Mouse (Mus musculus) midbrain, embryonic 12.5 days (tissue): ENCODE data around the gene Lrrc7. TPM values are rescaled to one million over a fixed set of nuclear protein-coding genes. Genes with fewer than 3 reads are reported as not detected.

Experiments used
- ATAC-seq: fragments of 200-750 bp; cut with Nextera tagmentation; 2 replicates; pipeline ENCODE4 v1.8.0; 2017; ENCODE audit warnings: low read depth, moderate TSS enrichment, moderate library complexity; ENCODE audit not compliant: low FRiP score
- H3K27ac ChIP-seq: fragments of 300-500 bp; sonication (generic); replicated peaks from 2 replicates; pipeline ENCODE4 v1.5.1; 2016; ENCODE audit warnings: mild to moderate bottlenecking
- H3K27me3 ChIP-seq: fragments of 300-500 bp; sonication (generic); 2 replicates; pipeline ENCODE4 v1.6.1; 2016; ENCODE audit warnings: mild to moderate bottlenecking
- H3K36me3 ChIP-seq: fragments of 300-500 bp; sonication (generic); 2 replicates; pipeline ENCODE4 v1.6.1; 2016
- H3K4me1 ChIP-seq: fragments of 300-500 bp; sonication (generic); 2 replicates; pipeline ENCODE4 v1.6.1; 2016
- H3K4me2 ChIP-seq: fragments of 300-500 bp; sonication (generic); replicated peaks from 2 replicates; pipeline ENCODE4 v1.6.1; 2016; ENCODE audit warnings: mild to moderate bottlenecking, moderate library complexity
- H3K4me3 ChIP-seq: fragments of 300-500 bp; sonication (generic); 2 replicates; pipeline ENCODE4 v1.5.1; 2016; ENCODE audit warnings: mild to moderate bottlenecking
- H3K9ac ChIP-seq: fragments of 300-500 bp; sonication (generic); replicated peaks from 2 replicates; pipeline ENCODE4 v1.6.1; 2016; ENCODE audit warnings: mild to moderate bottlenecking, moderate library complexity
- H3K9me3 ChIP-seq: fragments of 300-500 bp; sonication (generic); 2 replicates; pipeline ENCODE4 v1.6.1; 2016; ENCODE audit warnings: mild to moderate bottlenecking
- WGBS: fragments of 180-500 bp; shearing (Covaris S2); methylation state at CpG from one replicate; pipeline ENCODE4 v1.1.7; 2016; 5-methylcytosine and 5-hydroxymethylcytosine counted together
- polyA plus RNA-seq: library from polyadenylated mRNA; unstranded; fragments of >200 nt; fragmentation: Nextera tagmentation; extraction: Ambion mirVana; gene quantifications from 2 replicates; pipeline ENCODE4 v1.2.1, GENCODE M21; 2016

The Lrrc7 gene
- polyA plus RNA-seq, 1 experiment from 2014 or later: 4.1 TPM

DNA sequence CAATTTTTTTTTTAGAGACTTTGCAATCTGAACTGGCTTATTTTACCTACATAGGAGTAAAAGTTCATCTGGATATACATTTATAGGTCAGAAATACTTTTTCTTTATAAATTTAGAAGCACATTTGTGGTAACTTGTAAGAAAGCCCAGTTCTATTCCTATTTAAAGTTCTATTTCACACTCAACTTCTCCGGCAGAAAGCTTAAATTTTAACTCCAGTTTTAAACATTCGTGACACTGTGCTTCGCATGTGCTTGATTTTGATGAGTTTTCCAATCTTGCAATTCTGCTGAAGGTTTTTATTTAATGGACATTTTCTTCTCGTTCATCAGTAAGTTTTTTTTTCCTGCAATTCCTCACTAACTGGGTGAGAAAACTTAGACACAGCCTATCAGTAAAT, 205.8 kb downstream of the Lrrc7 start:
- no peaks in the 10 kb centered on the region for H3K27me3 ChIP-seq
- H3K4me1 ChIP-seq: no peaks in the 10 kb centered on the region
- no peaks in the 10 kb centered on the region for H3K9me3 ChIP-seq
- no peak overlapping the region for H3K27ac ChIP-seq
- WGBS: 90% methylated on average over 4 of the region's 4 CpGs
- ATAC-seq: no peak
- no peak overlapping the region for H3K4me2 ChIP-seq
- H3K9ac ChIP-seq: no peak overlapping the region
- H3K4me3 ChIP-seq: no peak overlapping the region
- H3K36me3 ChIP-seq: no peaks in the 10 kb centered on the region

DNA sequence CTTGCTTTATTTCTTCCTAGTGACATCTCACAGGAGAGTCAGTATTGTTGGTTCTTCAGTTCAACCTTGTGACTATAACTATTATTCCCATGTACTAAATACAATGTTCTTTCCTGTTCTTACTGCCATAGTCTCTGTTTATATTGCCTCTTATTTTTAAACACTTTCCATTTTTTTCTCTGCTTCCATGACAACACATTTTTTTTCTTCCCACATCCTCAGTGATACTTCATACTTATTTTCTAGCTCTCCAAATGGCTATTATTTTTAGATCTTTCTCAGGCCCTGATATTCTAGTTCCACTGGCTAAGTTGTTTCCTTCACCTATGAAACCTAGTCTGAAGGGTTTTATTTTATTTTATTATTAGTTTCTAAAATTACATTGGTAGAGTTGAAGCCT, 221.2 kb downstream of the Lrrc7 start:
- Histone ChIP-seq H3K36me3 (no peaks in the 10 kb centered on the region), H3K4me2 (no peak overlapping the region), H3K4me1 (no peaks in the 10 kb centered on the region), H3K9ac (no peak overlapping the region), H3K4me3 (no peak overlapping the region), H3K27ac (no peak overlapping the region), H3K9me3 (no peaks in the 10 kb centered on the region), H3K27me3 (no peaks in the 10 kb centered on the region)
- ATAC-seq: no peak

DNA sequence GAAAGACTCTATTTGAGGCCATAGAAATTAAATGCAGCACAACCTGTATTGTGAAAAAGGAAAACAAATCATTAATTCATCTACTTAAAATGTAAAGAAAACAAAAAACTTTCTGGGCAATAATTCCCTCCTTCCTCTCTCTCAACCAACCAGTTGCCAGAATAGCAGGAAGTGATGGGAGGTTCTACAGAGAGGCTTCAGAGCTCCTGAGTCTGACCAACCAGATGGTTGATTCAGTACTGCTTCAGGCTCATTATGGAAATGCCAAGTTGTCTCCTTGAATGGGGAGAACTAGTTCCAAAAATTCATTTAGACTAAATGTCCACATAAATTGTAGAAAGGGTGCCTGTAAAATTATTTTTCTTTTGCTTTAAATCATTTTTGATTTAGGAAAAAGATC, 231.9 kb downstream of the Lrrc7 start:
- no peak overlapping the region for H3K4me3 ChIP-seq
- H3K36me3 ChIP-seq: no peaks in the 10 kb centered on the region
- no peak overlapping the region for H3K4me2 ChIP-seq
- H3K27me3 ChIP-seq: no peaks in the 10 kb centered on the region
- no peaks in the 10 kb centered on the region for H3K9me3 ChIP-seq
- H3K27ac ChIP-seq: no peak overlapping the region
- H3K9ac ChIP-seq: no peak overlapping the region
- no peak for ATAC-seq
- H3K4me1 ChIP-seq: no peaks in the 10 kb centered on the region

DNA sequence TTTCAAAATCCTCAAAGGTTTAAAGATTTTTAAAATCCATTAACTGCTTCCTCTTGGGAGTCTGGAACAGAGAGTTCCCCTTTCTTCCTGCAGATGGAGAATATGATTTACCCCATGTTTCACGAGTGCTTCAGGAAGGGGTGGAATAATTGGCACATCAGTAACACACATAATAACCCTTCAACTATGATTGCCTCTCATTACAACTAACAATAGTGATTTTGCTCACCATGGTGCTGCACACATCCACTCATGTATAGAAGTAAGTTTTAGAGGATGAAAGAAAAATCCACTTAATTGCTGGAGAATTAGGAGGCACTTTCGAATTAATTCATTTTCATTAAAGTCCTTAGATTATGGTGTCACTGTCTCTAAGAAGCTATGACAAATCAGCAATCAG, 251.6 kb downstream of the Lrrc7 start:
- no peaks in the 10 kb centered on the region for H3K4me1 ChIP-seq
- H3K9me3 ChIP-seq: no peaks in the 10 kb centered on the region
- no peak overlapping the region for H3K9ac ChIP-seq
- WGBS: 69% methylated on average over 2 of the region's 2 CpGs
- no peaks in the 10 kb centered on the region for H3K27me3 ChIP-seq
- no peak overlapping the region for H3K4me2 ChIP-seq
- no peak; the same call in 1 of the 2 replicates for ATAC-seq
- H3K27ac ChIP-seq: no peak overlapping the region
- H3K36me3 ChIP-seq: no peaks in the 10 kb centered on the region
- H3K4me3 ChIP-seq: no peak overlapping the region

DNA sequence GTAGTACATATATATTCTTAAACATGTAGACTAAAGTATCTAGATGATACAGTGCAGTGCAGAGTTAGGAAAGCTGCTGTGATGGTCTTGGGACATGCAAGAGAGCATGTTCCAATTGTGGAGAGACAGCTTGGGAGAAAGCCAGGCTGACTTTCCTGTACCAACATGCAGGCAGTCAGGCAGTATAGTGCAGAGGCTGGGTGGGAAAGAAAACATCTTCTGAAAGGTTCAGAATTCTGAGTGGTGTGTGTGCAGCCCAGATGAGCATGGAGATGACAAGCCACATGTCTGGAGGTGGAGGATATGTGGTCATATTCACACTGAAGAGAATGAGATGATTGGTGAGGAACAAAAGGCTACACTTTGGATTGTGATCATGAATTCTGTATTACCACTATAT, 254.6 kb downstream of the Lrrc7 start:
- no peak overlapping the region for H3K4me2 ChIP-seq
- H3K4me3 ChIP-seq: no peak overlapping the region
- no peak overlapping the region for H3K27ac ChIP-seq
- no peaks in the 10 kb centered on the region for H3K36me3 ChIP-seq
- no peaks in the 10 kb centered on the region for H3K4me1 ChIP-seq
- no peak for ATAC-seq
- H3K9me3 ChIP-seq: no peaks in the 10 kb centered on the region
- H3K9ac ChIP-seq: no peak overlapping the region
- no peaks in the 10 kb centered on the region for H3K27me3 ChIP-seq

DNA sequence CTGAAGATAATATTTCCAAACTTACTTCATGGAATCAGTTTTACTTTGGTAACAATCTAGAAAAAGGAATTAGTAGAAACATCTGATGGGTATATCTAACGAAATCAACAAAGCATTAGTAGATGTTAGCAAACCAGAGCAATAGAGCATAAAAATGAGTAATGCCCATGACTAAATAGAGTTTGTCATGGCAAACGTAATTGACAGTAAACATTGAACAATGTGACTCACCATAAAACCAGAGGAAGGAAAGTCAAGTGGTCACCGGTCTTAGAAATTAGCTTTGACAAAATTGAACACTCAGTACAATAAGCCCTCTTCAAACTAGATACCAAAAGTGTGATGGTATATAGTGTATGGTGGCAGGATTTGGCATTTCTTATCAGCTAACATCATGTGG, 263.3 kb downstream of the Lrrc7 start:
- H3K4me3 ChIP-seq: no peak overlapping the region
- H3K9me3 ChIP-seq: no peaks in the 10 kb centered on the region
- no peaks in the 10 kb centered on the region for H3K4me1 ChIP-seq
- 85% methylated on average over 3 of the region's 3 CpGs for WGBS
- no peak overlapping the region for H3K9ac ChIP-seq
- no peak overlapping the region for H3K27ac ChIP-seq
- H3K27me3 ChIP-seq: no peaks in the 10 kb centered on the region
- no peaks in the 10 kb centered on the region for H3K36me3 ChIP-seq
- no peak overlapping the region for H3K4me2 ChIP-seq
- ATAC-seq: no peak

DNA sequence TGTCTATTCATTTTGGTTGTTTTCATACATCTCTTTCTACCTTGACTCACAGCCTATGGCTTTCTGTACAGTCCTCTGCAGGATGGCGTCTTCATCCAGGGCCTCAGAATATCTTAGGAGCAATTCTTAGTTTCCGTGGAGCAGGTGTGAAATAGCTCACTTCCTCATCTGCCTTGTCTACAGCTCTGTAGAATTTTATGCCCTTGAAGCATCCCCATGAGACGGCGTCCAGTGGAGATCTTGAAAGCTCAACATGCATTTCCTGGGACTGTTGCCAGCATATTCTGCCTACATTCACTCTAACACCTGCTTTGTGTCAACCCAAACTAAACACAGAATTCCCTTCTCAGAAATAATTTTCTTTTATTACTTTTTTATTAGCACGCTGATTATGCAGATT, 267.0 kb downstream of the Lrrc7 start:
- no peaks in the 10 kb centered on the region for H3K27me3 ChIP-seq
- no peaks in the 10 kb centered on the region for H3K4me1 ChIP-seq
- H3K9me3 ChIP-seq: no peaks in the 10 kb centered on the region
- H3K27ac ChIP-seq: no peak overlapping the region
- H3K4me2 ChIP-seq: no peak overlapping the region
- no peaks in the 10 kb centered on the region for H3K36me3 ChIP-seq
- ATAC-seq: no peak
- no peak overlapping the region for H3K9ac ChIP-seq
- no peak overlapping the region for H3K4me3 ChIP-seq
- WGBS: 85% methylated on average over 5 of the region's 5 CpGs

DNA sequence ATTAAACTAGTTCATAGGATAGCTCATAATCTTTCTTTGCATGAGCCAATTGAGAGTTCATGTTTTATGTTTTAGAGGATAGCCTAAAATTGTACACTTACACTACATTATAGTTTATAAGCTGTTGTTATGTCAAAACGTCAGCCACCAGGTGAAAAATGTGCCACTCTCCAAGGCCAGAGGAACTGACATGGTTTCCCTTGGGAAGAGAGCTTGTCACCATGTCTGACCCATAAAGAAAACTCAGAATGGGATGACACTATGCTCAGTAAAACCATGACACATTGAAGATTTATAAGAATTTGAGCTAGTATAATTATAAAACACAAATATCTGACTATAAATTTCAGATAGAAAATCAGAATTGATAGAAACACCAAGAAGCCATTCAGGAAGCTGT, 277.6 kb downstream of the Lrrc7 start:
- H3K27ac ChIP-seq: no peak overlapping the region
- no peaks in the 10 kb centered on the region for H3K9me3 ChIP-seq
- H3K4me3 ChIP-seq: no peak overlapping the region
- no peaks in the 10 kb centered on the region for H3K27me3 ChIP-seq
- no peaks in the 10 kb centered on the region for H3K36me3 ChIP-seq
- no peak overlapping the region for H3K9ac ChIP-seq
- no peaks in the 10 kb centered on the region for H3K4me1 ChIP-seq
- H3K4me2 ChIP-seq: no peak overlapping the region
- no peak for ATAC-seq
- WGBS: 73% methylated on average over 1 of the region's 1 CpGs

DNA sequence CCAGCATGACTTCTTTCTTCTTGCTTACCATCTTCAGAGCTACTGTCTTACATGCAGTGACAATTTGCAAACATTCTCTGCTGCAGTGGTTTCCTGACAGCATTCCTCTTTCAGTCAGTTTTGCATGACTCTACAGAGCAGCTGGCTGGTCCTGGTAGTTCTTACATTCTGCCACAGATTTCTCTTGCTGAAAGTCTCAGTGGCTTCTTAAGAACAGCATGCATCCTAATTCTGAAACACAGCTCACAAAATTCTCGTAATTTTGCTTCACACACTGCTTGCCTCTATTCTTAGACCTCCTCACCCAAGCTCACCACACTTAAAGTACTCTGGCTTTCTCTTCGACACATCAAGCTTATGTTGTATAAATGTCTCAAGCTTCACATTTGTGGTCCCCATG, 283.4 kb downstream of the Lrrc7 start:
- Histone ChIP-seq H3K4me3 (no peak overlapping the region), H3K36me3 (no peaks in the 10 kb centered on the region), H3K4me2 (no peak overlapping the region), H3K9me3 (no peaks in the 10 kb centered on the region), H3K27ac (no peak overlapping the region), H3K4me1 (no peaks in the 10 kb centered on the region), H3K27me3 (no peaks in the 10 kb centered on the region), H3K9ac (no peak overlapping the region)
- WGBS: 81% methylated on average over 2 of the region's 2 CpGs
- ATAC-seq: no peak

DNA sequence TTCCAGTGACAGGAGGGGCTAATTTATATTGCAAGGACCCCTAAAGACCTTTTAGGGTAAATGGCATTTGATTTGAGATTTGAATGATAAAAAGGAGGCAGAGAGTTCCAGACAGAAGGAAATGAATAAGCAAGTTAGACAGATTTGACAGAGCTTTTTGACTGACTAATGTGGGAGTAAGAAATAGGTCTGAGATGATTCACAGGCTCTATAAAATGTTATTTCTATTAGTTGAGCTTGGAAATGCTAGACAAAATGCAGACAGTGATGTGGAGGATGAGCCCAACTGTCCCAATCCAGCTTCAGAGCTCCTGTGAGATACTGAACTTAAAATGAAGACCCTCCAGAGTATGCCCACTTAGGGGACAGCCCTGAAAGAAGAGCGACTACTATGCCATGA, 289.3 kb downstream of the Lrrc7 start:
- Histone ChIP-seq H3K27me3 (no peaks in the 10 kb centered on the region), H3K9ac (no peak overlapping the region), H3K4me3 (no peak overlapping the region), H3K4me1 (no peaks in the 10 kb centered on the region), H3K9me3 (no peaks in the 10 kb centered on the region), H3K27ac (no peak overlapping the region), H3K36me3 (no peaks in the 10 kb centered on the region), H3K4me2 (no peak overlapping the region)
- 82% methylated on average over 1 of the region's 1 CpGs for WGBS
- ATAC-seq: no peak

DNA sequence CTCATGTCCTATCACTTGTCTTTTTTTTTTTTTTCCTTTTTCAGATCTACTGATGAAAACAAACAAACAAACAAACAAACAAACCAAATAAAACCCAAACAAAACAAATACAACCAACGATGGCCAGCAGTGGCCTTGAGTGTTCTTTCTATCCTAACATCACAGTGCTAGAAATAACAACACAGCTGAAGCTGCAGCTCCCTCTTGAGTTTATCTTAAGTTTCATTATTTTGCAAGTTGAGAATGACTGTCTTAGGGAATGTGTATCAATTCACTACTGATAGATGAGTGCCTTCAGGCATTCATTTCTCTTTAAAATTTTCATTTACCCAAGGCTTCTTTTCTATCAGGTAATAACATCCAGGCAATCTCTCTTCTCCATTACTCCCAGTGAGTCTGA, 291.1 kb downstream of the Lrrc7 start:
- Histone ChIP-seq H3K36me3 (no peaks in the 10 kb centered on the region), H3K27ac (no peak overlapping the region), H3K4me2 (no peak overlapping the region), H3K27me3 (no peaks in the 10 kb centered on the region), H3K4me3 (no peak overlapping the region), H3K9me3 (no peaks in the 10 kb centered on the region), H3K9ac (no peak overlapping the region), H3K4me1 (no peaks in the 10 kb centered on the region)
- no peak for ATAC-seq
- WGBS: 82% methylated on average over 1 of the region's 1 CpGs

DNA sequence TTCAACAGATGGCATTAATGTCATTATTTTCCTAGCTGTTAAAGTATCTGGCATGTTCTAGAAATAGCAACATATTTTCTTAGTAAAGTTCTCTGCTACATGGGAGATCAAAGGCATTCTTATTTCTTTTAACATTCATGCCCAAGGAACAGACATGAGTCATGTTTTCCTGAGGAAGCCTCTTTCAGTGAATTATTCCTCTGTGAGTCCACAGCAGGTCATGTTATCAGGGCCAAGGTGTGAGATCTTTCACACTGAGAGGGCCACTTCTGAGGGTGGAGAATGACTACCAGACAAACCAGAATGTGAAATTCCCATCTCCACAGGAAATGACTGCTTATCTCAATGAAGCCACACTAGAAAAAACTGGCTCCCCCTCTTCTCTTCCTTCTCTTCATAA, 309.4 kb downstream of the Lrrc7 start:
- Histone ChIP-seq H3K36me3 (no peaks in the 10 kb centered on the region), H3K9me3 (no peaks in the 10 kb centered on the region)
- ATAC-seq: no peak

DNA sequence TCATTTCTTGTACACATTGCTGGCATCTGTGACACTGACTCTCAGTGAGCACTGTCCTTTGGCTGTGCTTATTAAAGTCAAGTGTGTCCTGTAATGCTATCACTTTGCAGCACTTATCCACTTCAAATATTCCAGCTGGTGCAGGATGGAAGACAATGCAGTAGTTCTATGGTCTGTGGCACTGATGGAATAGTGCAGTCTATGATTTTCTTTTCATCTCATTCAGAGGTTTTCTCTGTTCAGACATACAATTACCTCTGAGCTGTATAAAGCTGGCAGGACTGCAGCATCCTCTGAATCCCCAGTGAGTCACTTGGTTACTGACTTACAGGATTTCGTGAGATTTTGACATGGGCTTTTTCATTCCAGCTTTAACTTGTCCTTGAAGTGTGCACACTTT, 314.3 kb downstream of the Lrrc7 start:
- no peaks in the 10 kb centered on the region for H3K4me1 ChIP-seq
- H3K4me2 ChIP-seq: no peak overlapping the region
- H3K9ac ChIP-seq: no peak overlapping the region
- H3K9me3 ChIP-seq: no peaks in the 10 kb centered on the region
- WGBS: 94% methylated on average over 1 of the region's 1 CpGs
- no peak overlapping the region for H3K27ac ChIP-seq
- no peaks in the 10 kb centered on the region for H3K27me3 ChIP-seq
- no peaks in the 10 kb centered on the region for H3K36me3 ChIP-seq
- no peak overlapping the region for H3K4me3 ChIP-seq
- no peak for ATAC-seq

More for the DNA sequence above, 309.4 kb downstream of the Lrrc7 start:
- H3K4me3 ChIP-seq: no peak overlapping the region
- H3K9ac ChIP-seq: no peak overlapping the region
- H3K4me1 ChIP-seq: no peaks in the 10 kb centered on the region
- no peaks in the 10 kb centered on the region for H3K27me3 ChIP-seq
- H3K27ac ChIP-seq: no peak overlapping the region
- H3K4me2 ChIP-seq: no peak overlapping the region
